Mouse (Mus musculus) testis, adult 2 months (tissue): Measurements from ENCODE around the gene Sfpq.

Experiments
- CTCF ChIP-seq: fragments of 200-500 bp; IDR thresholded peaks from 2 replicates; pipeline ENCODE4 v1.5.1; 2012; ENCODE audit warnings: low read depth, mild to moderate bottlenecking, inconsistent platforms, low read length, moderate library complexity; ENCODE audit not compliant: control insufficient read depth, insufficient read depth, insufficient replicate concordance
- POLR2A ChIP-seq: fragments of 200-500 bp; IDR thresholded peaks from 2 replicates; pipeline ENCODE4 v1.6.1; 2012; ENCODE audit warnings: low read depth, mild to moderate bottlenecking, inconsistent platforms, low read length, moderate library complexity; ENCODE audit not compliant: control insufficient read depth

DNA sequence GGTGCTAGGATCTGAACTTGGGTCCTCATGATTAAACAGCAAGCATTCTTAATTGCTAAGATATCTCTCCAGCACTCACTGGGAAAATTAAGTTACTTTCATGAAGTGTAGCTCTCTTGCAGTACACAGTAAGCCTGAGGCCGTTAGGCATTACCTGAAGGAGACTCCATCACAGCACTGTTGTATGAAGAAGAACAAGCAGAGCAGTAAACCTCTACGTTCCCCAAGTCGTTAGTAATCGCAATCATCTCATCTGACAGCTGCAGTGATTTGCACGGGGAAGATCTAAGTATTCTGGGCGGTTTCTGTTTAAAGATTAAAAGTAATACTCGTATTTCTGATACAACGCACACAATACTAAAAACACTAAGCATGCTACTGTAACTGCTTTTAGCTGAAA lies 30.0 kb downstream of the Sfpq start:
- TF ChIP-seq CTCF: no peak
- no peak for TF ChIP-seq POLR2A
